Mouse (Mus musculus) CH12.LX (cell line): Measurements from ENCODE around the gene Rab29. TPM values are rescaled to one million over a fixed set of nuclear protein-coding genes. Genes with fewer than 3 reads are reported as not detected.
A peak's percentile ranks its signal among the peaks of the same experiment; 100 is the strongest.

ENCODE experiments used
- DNase-seq: peaks from one replicate; pipeline ENCODE4 v3.0.0-alpha.2; 2013; ENCODE audit errors: extremely low read depth
- H3K27ac ChIP-seq: 2 replicates; pipeline ENCODE4 v1.5.1; 2012; ENCODE audit warnings: low read depth, mild to moderate bottlenecking, control low read depth, moderate library complexity; ENCODE audit not compliant: insufficient read depth
- H3K27me3 ChIP-seq: replicated peaks from 2 replicates; pipeline ENCODE3; 2012; ENCODE audit warnings: inconsistent platforms
- H3K36me3 ChIP-seq, 2 experiments: replicated peaks in 1 of 2; 2 replicates each; pipeline versions ENCODE3 to v1.6.1; 2012; ENCODE audit warnings: inconsistent platforms in 1 of 2, low read length in 1 of 2, mild to moderate bottlenecking in 1 of 2, mixed read lengths in 1 of 2, moderate library complexity in 1 of 2; ENCODE audit not compliant: control insufficient read depth in 1 of 2, insufficient read depth in 1 of 2
- H3K4me1 ChIP-seq, 2 experiments: 2 replicates each; pipeline ENCODE4 v1.6.1; 2012; ENCODE audit warnings: inconsistent platforms in 1 of 2, moderate library complexity in 1 of 2; ENCODE audit not compliant: insufficient read depth in 2 of 2, control insufficient read depth in 1 of 2
- H3K4me2 ChIP-seq: 2 replicates; pipeline ENCODE4 v1.6.1; 2012; ENCODE audit warnings: low read depth, mild to moderate bottlenecking, control low read depth; ENCODE audit not compliant: poor library complexity, insufficient read depth, severe bottlenecking
- H3K4me3 ChIP-seq, 3 experiments: fragments of 150-350 bp in 1 of 3; sonication (generic) in 1 of 3; replicated peaks in 1 of 3; 2 replicates each; pipeline versions ENCODE3 to v1.5.1; 2011 to 2012; ENCODE audit warnings: low read depth in 2 of 3, low read length in 2 of 3, mild to moderate bottlenecking in 2 of 3, moderate library complexity in 2 of 3, control low read depth in 1 of 3, improper control_type of control experiment in 1 of 3, inconsistent platforms in 1 of 3, mixed read lengths in 1 of 3; ENCODE audit not compliant: poor library complexity in 1 of 3
- H3K79me2 ChIP-seq: replicated peaks from 2 replicates; pipeline ENCODE4 v1.6.1; 2012; ENCODE audit warnings: mild to moderate bottlenecking, moderate library complexity; ENCODE audit not compliant: control insufficient read depth, poor library complexity, insufficient read depth, severe bottlenecking; ENCODE audit errors: extremely low read depth
- H3K9ac ChIP-seq: 2 replicates; pipeline ENCODE4 v1.6.1; 2012; ENCODE audit warnings: low read depth, mild to moderate bottlenecking, control low read depth, moderate library complexity; ENCODE audit not compliant: insufficient read depth
- H3K9me3 ChIP-seq: replicated peaks from 2 replicates; pipeline ENCODE3; 2012; ENCODE audit warnings: low read length, inconsistent platforms, mixed read lengths
- BHLHE40 ChIP-seq: IDR thresholded peaks from 2 replicates; pipeline ENCODE4 v1.6.1; 2011; ENCODE audit warnings: mild to moderate bottlenecking, low read depth, low read length, improper control_type of control experiment
- CHD1 ChIP-seq: IDR thresholded peaks from 2 replicates; pipeline ENCODE4 v1.6.1; 2012; ENCODE audit warnings: low read depth, low read length, improper control_type of control experiment, inconsistent platforms
- CHD2 ChIP-seq: IDR thresholded peaks from 2 replicates; pipeline ENCODE4 v1.6.1; 2011; ENCODE audit warnings: low read length, improper control_type of control experiment
- CTCF ChIP-seq, 2 experiments: IDR thresholded peaks in 1 of 2; conservative IDR thresholded peaks in 1 of 2; 2 replicates each; pipeline ENCODE4 v1.5.1; 2011 to 2012; ENCODE audit warnings: low read depth in 2 of 2, low read length in 2 of 2, improper control_type of control experiment in 1 of 2, inconsistent platforms in 1 of 2, mild to moderate bottlenecking in 1 of 2, moderate library complexity in 1 of 2
- E2F4 ChIP-seq: IDR thresholded peaks from 2 replicates; pipeline ENCODE4 v1.6.1; 2011; ENCODE audit warnings: low read depth, low read length, improper control_type of control experiment; ENCODE audit not compliant: insufficient replicate concordance
- ELF1 ChIP-seq: IDR thresholded peaks from 2 replicates; pipeline ENCODE4 v1.6.1; 2014; ENCODE audit warnings: low read depth, mild to moderate bottlenecking, inconsistent platforms, low read length, improper control_type of control experiment
- EP300 ChIP-seq: IDR thresholded peaks from 2 replicates; pipeline ENCODE4 v1.6.1; 2011; ENCODE audit warnings: low read length, improper control_type of control experiment
- ETS1 ChIP-seq: conservative IDR thresholded peaks from 2 replicates; pipeline ENCODE4 v1.6.1; 2012; ENCODE audit warnings: low read depth, mild to moderate bottlenecking, inconsistent platforms, low read length, improper control_type of control experiment, moderate library complexity
- GABPA ChIP-seq: IDR thresholded peaks from 2 replicates; pipeline ENCODE4 v1.6.1; 2012; ENCODE audit warnings: low read depth, low read length, improper control_type of control experiment, inconsistent platforms; ENCODE audit not compliant: insufficient replicate concordance
- HCFC1 ChIP-seq: IDR thresholded peaks from 2 replicates; pipeline ENCODE4 v1.6.1; 2012; ENCODE audit warnings: low read depth, mild to moderate bottlenecking, inconsistent platforms, low read length, improper control_type of control experiment
- IRF4 ChIP-seq: IDR thresholded peaks from 2 replicates; pipeline ENCODE4 v1.6.1; 2014; ENCODE audit warnings: low read depth, mild to moderate bottlenecking, inconsistent platforms, low read length, improper control_type of control experiment
- JUN ChIP-seq: IDR thresholded peaks from 2 replicates; pipeline ENCODE4 v1.6.1; 2011; ENCODE audit warnings: low read depth, mild to moderate bottlenecking, low read length, improper control_type of control experiment, moderate library complexity; ENCODE audit not compliant: insufficient read depth
- JUND ChIP-seq: conservative IDR thresholded peaks from 2 replicates; pipeline ENCODE4 v1.6.1; 2011; ENCODE audit warnings: low read depth, low read length, improper control_type of control experiment
- KAT2A ChIP-seq: IDR thresholded peaks from 2 replicates; pipeline ENCODE4 v1.6.1; 2012; ENCODE audit warnings: low read length, improper control_type of control experiment, inconsistent platforms; ENCODE audit not compliant: insufficient replicate concordance
- MAFK ChIP-seq: IDR thresholded peaks from 2 replicates; pipeline ENCODE4 v1.6.1; 2011; ENCODE audit warnings: low read length, improper control_type of control experiment; ENCODE audit not compliant: insufficient replicate concordance
- MAX ChIP-seq: IDR thresholded peaks from 2 replicates; pipeline ENCODE4 v1.6.1; 2011; ENCODE audit warnings: low read length, improper control_type of control experiment
- MAZ ChIP-seq: IDR thresholded peaks from 2 replicates; pipeline ENCODE4 v1.6.1; 2012; ENCODE audit warnings: low read depth, mild to moderate bottlenecking, inconsistent platforms, low read length, improper control_type of control experiment, moderate library complexity
- MEF2A ChIP-seq: IDR thresholded peaks from 2 replicates; pipeline ENCODE4 v1.6.1; 2014; ENCODE audit warnings: low read depth, mild to moderate bottlenecking, inconsistent platforms, low read length, improper control_type of control experiment, borderline replicate concordance
- MXI1 ChIP-seq: IDR thresholded peaks from 2 replicates; pipeline ENCODE4 v1.6.1; 2011; ENCODE audit warnings: mild to moderate bottlenecking, low read depth, low read length, improper control_type of control experiment
- MYC ChIP-seq: IDR thresholded peaks from 2 replicates; pipeline ENCODE4 v1.6.1; 2011; ENCODE audit warnings: low read depth, mild to moderate bottlenecking, improper control_type of control experiment, low read length
- NELFE ChIP-seq: IDR thresholded peaks from 2 replicates; pipeline ENCODE4 v1.6.1; 2011; ENCODE audit warnings: low read depth, low read length, improper control_type of control experiment
- POLR2A ChIP-seq: IDR thresholded peaks from 2 replicates; pipeline ENCODE4 v1.6.1; 2011; ENCODE audit warnings: low read depth, mild to moderate bottlenecking, improper control_type of control experiment, low read length
- POLR2AphosphoS2 ChIP-seq: IDR thresholded peaks from 2 replicates; pipeline ENCODE4 v1.6.1; 2011; ENCODE audit warnings: low read depth, low read length, improper control_type of control experiment
- RAD21 ChIP-seq: IDR thresholded peaks from 2 replicates; pipeline ENCODE4 v1.6.1; 2011; ENCODE audit warnings: low read depth, mild to moderate bottlenecking, low read length, improper control_type of control experiment, moderate library complexity
- RCOR1 ChIP-seq: conservative IDR thresholded peaks from 2 replicates; pipeline ENCODE4 v1.6.1; 2012; ENCODE audit warnings: low read depth, mild to moderate bottlenecking, inconsistent platforms, low read length, improper control_type of control experiment
- SIN3A ChIP-seq: IDR thresholded peaks from 2 replicates; pipeline ENCODE4 v1.6.1; 2012; ENCODE audit warnings: low read length, improper control_type of control experiment, inconsistent platforms
- SMC3 ChIP-seq: IDR thresholded peaks from 2 replicates; pipeline ENCODE4 v1.6.1; 2011; ENCODE audit warnings: low read depth, low read length, improper control_type of control experiment
- TBP ChIP-seq: conservative IDR thresholded peaks from 2 replicates; pipeline ENCODE4 v1.6.1; 2011; ENCODE audit warnings: low read depth, low read length, improper control_type of control experiment
- TCF12 ChIP-seq: IDR thresholded peaks from 2 replicates; pipeline ENCODE4 v1.6.1; 2014; ENCODE audit warnings: low read depth, mild to moderate bottlenecking, inconsistent platforms, low read length, improper control_type of control experiment
- UBTF ChIP-seq: IDR thresholded peaks from 2 replicates; pipeline ENCODE4 v1.6.1; 2012; ENCODE audit warnings: low read depth, mild to moderate bottlenecking, inconsistent platforms, low read length, improper control_type of control experiment, moderate library complexity
- USF2 ChIP-seq: conservative IDR thresholded peaks from 2 replicates; pipeline ENCODE4 v1.6.1; 2011; ENCODE audit warnings: low read depth, low read length, improper control_type of control experiment
- ZC3H11A ChIP-seq: IDR thresholded peaks from 2 replicates; pipeline ENCODE4 v1.6.1; 2012; ENCODE audit warnings: low read depth, mild to moderate bottlenecking, inconsistent platforms, low read length, improper control_type of control experiment
- ZMIZ1 ChIP-seq: IDR thresholded peaks from 2 replicates; pipeline ENCODE4 v1.6.1; 2012; ENCODE audit warnings: low read depth, mild to moderate bottlenecking, inconsistent platforms, low read length, improper control_type of control experiment
- dilution Hi-C: fragments of 300-500 bp; cut with MboI; formaldehyde crosslinking; loops from 2 replicates; pipeline ENCODE4 v1.14.3; 2020; ENCODE audit warnings: low sequenced_read_pairs; ENCODE audit not compliant: extremely low pct_unique_long_range_greater_than_20kb, extremely low pct_ligation_motif_present
- in situ Hi-C: fragments of 300-500 bp; cut with MboI; formaldehyde crosslinking; loops from 3 replicates; pipeline ENCODE4 v1.14.3; 2019; ENCODE audit warnings: low sequenced_read_pairs, low pct_ligation_motif_present, low pct_unique_long_range_greater_than_20kb, mixed read lengths
- polyA plus RNA-seq: library from polyadenylated mRNA; unstranded; fragments of >175 nt; gene quantifications from 2 replicates; pipeline ENCODE4 v1.2.1, GENCODE M21; 2012; ENCODE audit warnings: low read depth; ENCODE audit not compliant: insufficient read length
- total RNA-seq, 2 experiments: library from RNA; depleted of rRNA; stranded (reverse); fragments of 300-350 nt in 1 of 2; fragments of >200 nt in 1 of 2; gene quantifications; 2 replicates each; pipeline ENCODE4 v1.2.3; 2012 to 2014

Rab29 gene
- total and polyA plus RNA-seq, 3 experiments = 10.8 to 16.4 (median 14.8) TPM

GRCm38 (mm10) chr1:131827787-131828258 is 39.2 kb upstream of the Rab29 start:
- DNase-seq = peak; percentile 91
- Histone ChIP-seq H3K4me1 (peaks cover 15 to 80% of the 10 kb centered on the region in 2 experiments), H3K4me3 (peak overlapping the region; percentile 79 to 95 (median 85)), H3K27ac (peak overlapping the region; percentile 67), H3K27me3 (peaks cover 2% of the 10 kb centered on the region), H3K4me2 (peak overlapping the region; percentile 91; the same call in 1 of the 2 replicates), H3K79me2 (no peaks in the 10 kb centered on the region; the same call in 1 of the 2 replicates), H3K9ac (peak overlapping the region; percentile 89), H3K36me3 (peaks cover 11 to 33% of the 10 kb centered on the region in 2 experiments), H3K9me3 (no peaks in the 10 kb centered on the region)
- dilution Hi-C loops = no loop called here
- in situ Hi-C loops = loop anchor here (25.0 kb wide), 1 partner anchor 116 kb away; no protein-coding TSS in a partner anchor
- TF ChIP-seq CHD1 = peak; percentile 76
- no peak for TF ChIP-seq RCOR1
- no peak for TF ChIP-seq ETS1
- peak; percentile 91 for TF ChIP-seq CHD2
- TF ChIP-seq MAFK = no peak
- no peak for TF ChIP-seq JUND
- TF ChIP-seq JUN = no peak
- 0 out of 2 replicates have a peak, but pooled peaks have one; percentile 9 for TF ChIP-seq MEF2A
- TF ChIP-seq USF2 = no peak
- peak; percentile 90 for TF ChIP-seq POLR2A
- peak; percentile 52; the same call in 1 of the 2 replicates for TF ChIP-seq MAX
- TF ChIP-seq TCF12 = peak; percentile 87
- peak; percentile 91 for TF ChIP-seq TBP
- TF ChIP-seq SMC3 = no peak
- TF ChIP-seq ELF1 = peak; percentile 27; the same call in 1 of the 2 replicates
- peak; percentile 55 for TF ChIP-seq IRF4
- no peak; the same call in 1 of the 2 replicates for TF ChIP-seq MYC
- TF ChIP-seq HCFC1 = peak; percentile 54
- TF ChIP-seq ZC3H11A = no peak
- no peak for TF ChIP-seq RAD21
- no peak for TF ChIP-seq E2F4
- no peak for TF ChIP-seq CTCF (conservative IDR thresholded peaks at IDR 0.05 in 1 of 2, IDR thresholded peaks at IDR 0.05 in 1 of 2; ENCODE audit: low read depth in 2 of 2, low read length in 2 of 2)
- TF ChIP-seq GABPA = no peak
- TF ChIP-seq SIN3A = peak; percentile 77
- no peak for TF ChIP-seq UBTF
- no peak for TF ChIP-seq EP300
- peak; percentile 74 for TF ChIP-seq ZMIZ1
- TF ChIP-seq KAT2A = 0 out of 2 replicates have a peak, but pooled peaks have one; percentile 33
- peak; percentile 70; the same call in 1 of the 2 replicates for TF ChIP-seq POLR2AphosphoS2
- peak; percentile 88 for TF ChIP-seq NELFE
- TF ChIP-seq MAZ = peak; percentile 76
- peak; percentile 92 for TF ChIP-seq MXI1
- TF ChIP-seq BHLHE40 = peak; percentile 96
